Mouse (Mus musculus): ENCODE measurements at regions not wholly inside any gene's neighbourhood (a gene's known extent, or its start where the extent isn't known, plus 50 kb on each side); places are given as distances from the start of the nearest gene placed in this dataset.

DNA sequence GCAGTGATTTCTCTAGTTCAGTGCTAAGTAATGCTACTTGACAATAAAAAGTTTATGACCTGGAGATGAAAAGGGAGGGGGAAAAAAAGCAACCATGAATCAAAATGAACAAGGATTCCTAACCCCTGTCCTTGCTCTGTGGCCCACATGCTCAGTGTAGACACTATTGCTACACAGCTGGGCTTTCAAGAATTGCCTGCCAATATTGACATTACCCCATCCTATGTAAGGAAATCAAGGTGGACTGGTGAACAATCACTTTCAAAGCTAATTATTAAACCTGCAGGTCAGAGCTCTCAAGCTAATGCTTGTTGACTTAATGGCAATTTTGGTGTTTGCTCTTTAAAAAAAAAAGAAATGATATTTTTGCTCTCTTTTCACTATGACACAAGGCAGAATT, 491.8 kb downstream of the Bcl11a start:
- no peaks in the 10 kb centered on the region for H3K4me1 ChIP-seq (replicated peaks)
- no peak overlapping the region for H3K9ac ChIP-seq (replicated peaks)
- H3K36me3 ChIP-seq = no peaks in the 10 kb centered on the region
- H3K9me3 ChIP-seq = no peaks in the 10 kb centered on the region
- H3K4me2 ChIP-seq = no peak overlapping the region
- ATAC-seq (ENCODE audit: insufficient number of reproducible peaks, insufficient read depth, low FRiP score, low TSS enrichment, low read depth) = no peak
- H3K4me3 ChIP-seq (replicated peaks) = no peak overlapping the region
- H3K27ac ChIP-seq = no peak overlapping the region
- no peaks in the 10 kb centered on the region for H3K27me3 ChIP-seq

DNA sequence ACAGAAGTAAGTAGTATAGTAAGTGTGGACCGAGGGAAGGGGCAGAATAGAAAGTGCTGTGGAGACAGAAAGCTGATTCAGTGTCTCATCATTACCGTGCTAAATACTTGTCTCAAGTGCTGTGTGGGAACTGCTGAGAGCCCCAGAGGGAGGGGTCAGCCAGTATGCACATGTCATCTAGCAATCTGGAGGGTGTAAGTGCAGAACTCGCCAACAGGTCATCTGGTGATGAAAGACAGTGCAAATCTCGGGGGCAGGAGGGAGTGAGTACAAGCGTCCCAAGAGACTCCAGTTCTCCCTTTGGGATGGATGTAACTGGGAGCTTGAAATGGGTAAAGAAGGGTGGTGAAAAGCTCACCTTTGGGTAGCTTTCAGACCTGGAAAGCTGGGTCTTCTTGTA, 535.7 kb downstream of the Bcl11a start:
- no peaks in the 10 kb centered on the region; the same call in 1 of the 2 replicates for H3K27me3 ChIP-seq
- H3K9me3 ChIP-seq = no peaks in the 10 kb centered on the region
- WGBS = 55% methylated on average over 5 of the region's 5 CpGs
- no peak overlapping the region for H3K27ac ChIP-seq
- no peaks in the 10 kb centered on the region for H3K36me3 ChIP-seq
- H3K4me3 ChIP-seq (replicated peaks) = no peak overlapping the region
- no peak for ATAC-seq (ENCODE audit: insufficient number of reproducible peaks, insufficient read depth, low FRiP score, low TSS enrichment, low read depth)
- no peak overlapping the region for H3K4me2 ChIP-seq
- peaks cover 8% of the 10 kb centered on the region; the same call in 1 of the 2 replicates for H3K4me1 ChIP-seq (replicated peaks)
- H3K9ac ChIP-seq (replicated peaks) = no peak overlapping the region

DNA sequence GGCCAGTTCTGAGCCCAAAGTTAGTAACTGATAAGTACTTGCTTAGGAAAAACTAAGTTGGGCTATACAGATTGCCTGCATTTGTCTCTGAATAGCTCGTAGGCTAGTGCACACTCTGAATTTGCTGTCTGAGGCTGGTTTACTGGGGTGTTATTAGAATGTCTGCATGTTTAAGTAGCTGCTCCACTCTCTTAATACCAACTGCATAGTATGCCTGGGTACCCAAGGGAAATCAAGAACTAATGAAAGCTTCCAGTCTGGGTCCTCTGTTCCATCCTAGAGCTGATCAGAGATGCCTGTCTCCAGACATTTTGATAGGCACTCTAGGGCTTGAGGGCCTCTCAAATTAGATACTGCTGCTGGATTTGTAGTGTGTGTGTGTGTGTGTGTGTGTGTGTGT, 537.6 kb downstream of the Bcl11a start:
- Histone ChIP-seq H3K27me3 (peaks cover under 1% of the 10 kb centered on the region; the same call in 1 of the 2 replicates), H3K4me1 (replicated peaks) (peaks cover 9% of the 10 kb centered on the region; the same call in 1 of the 2 replicates), H3K27ac (no peak overlapping the region), H3K4me3 (replicated peaks) (no peak overlapping the region), H3K9ac (replicated peaks) (no peak overlapping the region), H3K9me3 (no peaks in the 10 kb centered on the region), H3K36me3 (no peaks in the 10 kb centered on the region), H3K4me2 (no peak overlapping the region)
- ATAC-seq (ENCODE audit: insufficient number of reproducible peaks, insufficient read depth, low FRiP score, low TSS enrichment, low read depth) = no peak
- WGBS = 84% methylated on average over 1 of the region's 1 CpGs

DNA sequence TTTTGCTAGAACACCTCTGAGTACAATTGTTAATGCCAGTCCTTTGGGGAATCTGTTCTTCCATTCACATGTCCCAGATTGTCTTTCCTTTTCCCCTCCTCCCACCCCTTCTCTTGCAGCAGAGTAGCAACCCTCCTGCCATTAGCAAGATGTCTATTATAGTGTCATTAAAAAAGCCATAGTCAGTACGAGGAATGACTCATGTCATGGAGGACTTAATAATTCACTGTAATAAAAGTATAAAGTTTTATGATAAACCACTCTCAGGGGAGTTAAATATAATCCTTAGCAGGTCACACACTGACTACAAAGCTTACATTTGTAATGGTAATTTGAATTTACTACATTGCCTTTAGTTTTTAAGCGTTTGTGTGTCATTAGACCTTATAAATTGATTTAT, 540.7 kb downstream of the Bcl11a start:
- Histone ChIP-seq H3K9me3 (no peaks in the 10 kb centered on the region), H3K4me1 (replicated peaks) (peaks cover 9% of the 10 kb centered on the region; the same call in 1 of the 2 replicates), H3K36me3 (no peaks in the 10 kb centered on the region), H3K4me2 (no peak overlapping the region), H3K27me3 (peaks cover 4% of the 10 kb centered on the region; the same call in 1 of the 2 replicates), H3K27ac (no peak overlapping the region), H3K9ac (replicated peaks) (no peak overlapping the region), H3K4me3 (replicated peaks) (no peak overlapping the region)
- ATAC-seq (ENCODE audit: insufficient number of reproducible peaks, insufficient read depth, low FRiP score, low TSS enrichment, low read depth) = no peak
- 17% methylated on average over 2 of the region's 2 CpGs for WGBS

DNA sequence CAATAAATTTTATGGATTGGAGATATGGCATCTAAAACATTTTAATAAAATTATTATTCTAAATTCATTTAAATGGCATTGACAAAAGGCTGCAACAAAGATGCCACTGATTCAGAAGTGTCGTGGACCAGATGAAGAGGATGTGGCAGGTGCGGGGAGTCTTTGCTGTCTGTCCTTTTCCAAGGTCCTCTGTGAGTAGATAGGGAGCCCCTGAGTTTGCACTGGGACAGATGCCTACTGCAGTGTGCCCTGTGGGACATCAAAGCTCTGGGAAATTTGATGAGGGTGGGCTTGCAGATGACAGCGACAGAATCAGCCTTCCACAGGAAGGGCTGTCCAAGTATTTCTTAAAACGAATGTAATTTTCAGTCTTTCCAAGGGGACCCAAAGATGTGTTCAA, 541.2 kb downstream of the Bcl11a start:
- Histone ChIP-seq H3K27ac (no peak overlapping the region), H3K36me3 (no peaks in the 10 kb centered on the region), H3K9me3 (no peaks in the 10 kb centered on the region), H3K4me3 (replicated peaks) (no peak overlapping the region), H3K27me3 (peaks cover 4% of the 10 kb centered on the region; the same call in 1 of the 2 replicates), H3K4me1 (replicated peaks) (peaks cover 9% of the 10 kb centered on the region; the same call in 1 of the 2 replicates), H3K9ac (replicated peaks) (no peak overlapping the region), H3K4me2 (no peak overlapping the region)
- ATAC-seq (ENCODE audit: insufficient number of reproducible peaks, insufficient read depth, low FRiP score, low TSS enrichment, low read depth) = no peak
- WGBS = 63% methylated on average over 4 of the region's 4 CpGs

DNA sequence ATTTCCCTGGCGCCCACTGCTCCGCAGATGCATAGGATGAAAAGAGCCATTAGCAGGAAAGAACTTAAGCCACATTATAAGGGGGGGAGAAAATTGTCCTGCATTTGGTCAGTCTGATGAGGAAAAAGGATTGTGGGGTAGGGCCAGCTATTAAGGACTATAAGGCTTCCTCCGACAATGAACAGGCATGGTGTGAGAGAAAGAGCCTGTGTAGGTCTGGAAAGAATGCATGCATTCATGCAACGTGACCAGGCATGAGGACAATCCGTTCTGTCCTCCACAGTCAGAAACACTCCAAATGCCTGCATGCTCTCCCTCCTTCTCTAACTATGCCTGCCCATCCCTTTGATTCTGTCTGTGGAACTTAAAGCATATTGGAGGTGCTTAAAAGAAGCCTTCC, 550.8 kb downstream of the Bcl11a start:
- peak overlapping the region; percentile 79 for H3K27ac ChIP-seq
- no peaks in the 10 kb centered on the region for H3K9me3 ChIP-seq
- H3K4me2 ChIP-seq = no peak overlapping the region
- H3K27me3 ChIP-seq = no peaks in the 10 kb centered on the region; the same call in 1 of the 2 replicates
- 30% methylated on average over 5 of the region's 5 CpGs for WGBS
- H3K36me3 ChIP-seq = no peaks in the 10 kb centered on the region
- 0 out of 2 replicates have a peak, but pooled peaks have one; percentile 68 for ATAC-seq (ENCODE audit: insufficient number of reproducible peaks, insufficient read depth, low FRiP score, low TSS enrichment, low read depth)
- peaks cover 32% of the 10 kb centered on the region for H3K4me1 ChIP-seq (replicated peaks)
- H3K4me3 ChIP-seq (replicated peaks) = no peak overlapping the region
- no peak overlapping the region for H3K9ac ChIP-seq (replicated peaks)

DNA sequence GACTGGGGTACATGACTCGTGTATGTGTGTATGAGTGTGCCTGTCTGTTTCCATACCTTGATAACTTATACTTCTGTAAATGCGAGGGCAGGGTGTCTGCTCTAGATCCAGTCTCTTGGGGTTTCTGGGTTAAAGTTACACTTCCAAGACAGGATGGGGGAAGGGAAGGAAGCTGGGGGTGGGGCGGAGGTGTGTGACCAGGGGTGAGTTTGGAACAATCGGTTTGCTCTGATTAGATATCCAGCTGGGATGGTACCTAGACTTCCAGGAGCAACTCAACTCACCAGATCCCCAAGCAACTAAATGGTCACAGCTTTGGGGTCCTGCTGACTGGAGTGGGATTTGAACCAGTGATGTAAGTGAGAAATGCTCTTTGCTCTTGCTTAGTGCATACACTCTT, 551.6 kb downstream of the Bcl11a start:
- Histone ChIP-seq H3K4me3 (replicated peaks) (no peak overlapping the region), H3K36me3 (no peaks in the 10 kb centered on the region), H3K9ac (replicated peaks) (no peak overlapping the region), H3K4me1 (replicated peaks) (peaks cover 32% of the 10 kb centered on the region), H3K27ac (peak overlapping the region; percentile 23; the same call in 1 of the 2 replicates), H3K4me2 (no peak overlapping the region), H3K9me3 (no peaks in the 10 kb centered on the region), H3K27me3 (no peaks in the 10 kb centered on the region; the same call in 1 of the 2 replicates)
- WGBS = 35% methylated on average over 4 of the region's 4 CpGs
- no peak for ATAC-seq (ENCODE audit: insufficient number of reproducible peaks, insufficient read depth, low FRiP score, low TSS enrichment, low read depth)

DNA sequence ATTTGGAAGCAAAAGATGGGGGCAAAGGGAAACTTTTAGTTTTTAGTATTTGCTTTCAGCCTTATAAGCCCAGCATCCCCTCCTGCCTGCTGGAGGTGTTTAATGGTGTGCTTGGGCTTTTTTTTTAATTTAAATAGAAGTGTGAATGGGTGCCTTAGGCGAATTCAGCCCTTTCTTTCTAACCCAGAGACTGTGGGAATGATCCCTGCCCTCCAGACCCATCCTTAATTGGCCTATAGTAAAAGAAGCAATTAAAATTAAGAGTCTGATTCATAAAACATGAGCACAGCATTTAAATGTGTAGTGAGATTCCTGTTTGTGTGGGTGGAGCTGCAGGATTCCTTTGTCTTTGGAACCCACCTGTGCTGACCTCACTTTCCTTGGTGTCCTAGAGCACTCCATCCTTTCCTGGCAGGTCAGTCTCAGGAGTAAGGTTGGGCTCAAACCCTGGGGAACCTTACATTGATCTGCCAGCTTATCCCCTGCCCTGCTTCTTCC, 552.6 kb downstream of the Bcl11a start:
- ATAC-seq (ENCODE audit: insufficient number of reproducible peaks, insufficient read depth, low FRiP score, low TSS enrichment, low read depth) = peak; percentile 21; the same call in 1 of the 2 replicates
- Histone ChIP-seq H3K27ac (no peak overlapping the region; the same call in 1 of the 2 replicates), H3K9ac (replicated peaks) (no peak overlapping the region)

DNA sequence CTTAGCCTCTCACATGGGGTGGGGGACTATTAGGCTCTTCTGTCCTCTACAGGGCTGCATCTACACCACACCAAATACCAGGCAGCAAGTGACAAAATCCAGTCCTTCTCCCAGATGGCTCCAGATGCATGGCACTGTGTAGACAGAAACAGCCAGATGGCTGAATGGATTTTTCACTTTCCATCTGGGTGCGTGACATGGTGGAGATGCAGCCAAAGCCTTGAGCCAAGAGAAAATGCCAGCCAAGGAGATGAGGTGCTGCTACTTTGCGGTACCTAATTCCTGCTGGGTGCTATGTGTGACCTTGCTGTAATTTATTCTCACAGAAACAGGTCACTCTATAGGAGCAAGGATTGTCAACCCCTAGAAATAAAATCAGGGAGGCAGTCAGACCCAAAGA, 553.8 kb downstream of the Bcl11a start:
- H3K4me1 ChIP-seq (replicated peaks) = peaks cover 36% of the 10 kb centered on the region
- WGBS = 86% methylated on average over 2 of the region's 2 CpGs
- H3K4me2 ChIP-seq = no peak overlapping the region
- H3K9ac ChIP-seq (replicated peaks) = no peak overlapping the region
- H3K27me3 ChIP-seq = no peaks in the 10 kb centered on the region
- no peak for ATAC-seq (ENCODE audit: insufficient number of reproducible peaks, insufficient read depth, low FRiP score, low TSS enrichment, low read depth)
- H3K4me3 ChIP-seq (replicated peaks) = no peak overlapping the region
- no peak overlapping the region for H3K27ac ChIP-seq
- H3K9me3 ChIP-seq = no peaks in the 10 kb centered on the region
- H3K36me3 ChIP-seq = no peaks in the 10 kb centered on the region

More for the DNA sequence above, 552.6 kb downstream of the Bcl11a start:
- no peak overlapping the region for H3K4me2 ChIP-seq
- H3K36me3 ChIP-seq = no peaks in the 10 kb centered on the region
- peaks cover 36% of the 10 kb centered on the region for H3K4me1 ChIP-seq (replicated peaks)
- 25% methylated on average over 1 of the region's 1 CpGs for WGBS
- no peaks in the 10 kb centered on the region for H3K9me3 ChIP-seq
- no peaks in the 10 kb centered on the region; the same call in 1 of the 2 replicates for H3K27me3 ChIP-seq
- no peak overlapping the region for H3K4me3 ChIP-seq (replicated peaks)

DNA sequence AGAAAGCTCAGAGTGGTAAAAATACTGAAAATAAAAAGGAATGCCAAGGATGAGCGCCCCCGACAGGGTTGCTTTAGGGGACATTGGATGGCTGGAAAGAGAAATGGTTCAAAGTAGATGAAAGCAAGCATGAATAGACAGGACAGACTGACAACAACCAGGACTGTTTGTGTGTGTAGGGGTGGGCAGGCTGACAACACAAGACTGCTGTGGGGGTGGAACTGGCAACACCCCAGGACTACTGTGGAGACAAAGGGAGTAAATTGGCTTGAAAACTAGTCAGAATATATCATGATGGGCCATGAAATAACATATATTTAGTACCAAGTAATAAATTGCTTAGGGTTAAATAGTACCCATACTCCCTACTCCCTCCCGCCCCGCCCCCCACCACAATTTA, 558.9 kb downstream of the Bcl11a start:
- Histone ChIP-seq H3K36me3 (no peaks in the 10 kb centered on the region), H3K4me1 (replicated peaks) (peaks cover 6% of the 10 kb centered on the region), H3K4me3 (replicated peaks) (no peak overlapping the region), H3K4me2 (no peak overlapping the region), H3K9me3 (no peaks in the 10 kb centered on the region), H3K9ac (replicated peaks) (no peak overlapping the region), H3K27me3 (no peaks in the 10 kb centered on the region), H3K27ac (no peak overlapping the region)
- ATAC-seq (ENCODE audit: insufficient number of reproducible peaks, insufficient read depth, low FRiP score, low TSS enrichment, low read depth) = no peak
- WGBS = 92% methylated on average over 4 of the region's 4 CpGs

DNA sequence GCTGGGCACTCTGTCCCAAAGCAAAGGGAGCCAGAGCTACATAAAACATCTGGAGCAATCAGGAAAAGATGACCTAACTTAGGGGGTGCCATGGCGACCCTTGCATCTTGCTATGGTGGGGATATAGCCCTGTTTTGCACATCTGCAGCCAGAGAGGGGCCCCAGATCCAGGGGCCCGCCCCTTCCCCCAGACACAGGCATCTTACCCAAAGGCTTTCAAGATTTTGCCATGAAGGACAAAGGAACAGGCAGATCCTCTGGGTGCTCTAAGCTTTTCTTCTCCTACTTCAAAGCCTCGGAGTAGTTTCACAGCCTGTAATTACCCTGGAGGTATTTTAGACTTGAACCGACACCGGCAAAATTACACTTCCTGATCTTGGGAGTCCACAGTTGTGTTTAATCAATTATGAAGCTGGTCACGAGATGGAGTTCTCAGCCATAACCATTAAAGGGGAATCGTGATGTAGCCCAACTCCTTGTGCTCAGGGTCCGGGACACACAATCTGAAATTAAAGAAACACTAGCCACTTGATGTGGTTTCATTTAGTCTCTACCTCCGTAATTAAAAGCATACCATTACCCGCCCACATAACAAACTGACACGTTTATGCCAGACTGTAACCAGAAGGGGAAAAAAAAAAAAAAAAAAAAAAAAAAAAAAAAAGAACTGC, 565.7 kb downstream of the Bcl11a start:
- Histone ChIP-seq H3K4me2 (peak overlapping the region; percentile 35), H3K36me3 (no peaks in the 10 kb centered on the region), H3K27ac (peak overlapping the region; percentile 75), H3K27me3 (no peaks in the 10 kb centered on the region), H3K9ac (replicated peaks) (no peak overlapping the region), H3K9me3 (no peaks in the 10 kb centered on the region), H3K4me1 (replicated peaks) (peaks cover 18% of the 10 kb centered on the region), H3K4me3 (replicated peaks) (no peak overlapping the region)
- ATAC-seq (ENCODE audit: insufficient number of reproducible peaks, insufficient read depth, low FRiP score, low TSS enrichment, low read depth) = peak; percentile 64
- 11% methylated on average over 11 of the region's 11 CpGs for WGBS

DNA sequence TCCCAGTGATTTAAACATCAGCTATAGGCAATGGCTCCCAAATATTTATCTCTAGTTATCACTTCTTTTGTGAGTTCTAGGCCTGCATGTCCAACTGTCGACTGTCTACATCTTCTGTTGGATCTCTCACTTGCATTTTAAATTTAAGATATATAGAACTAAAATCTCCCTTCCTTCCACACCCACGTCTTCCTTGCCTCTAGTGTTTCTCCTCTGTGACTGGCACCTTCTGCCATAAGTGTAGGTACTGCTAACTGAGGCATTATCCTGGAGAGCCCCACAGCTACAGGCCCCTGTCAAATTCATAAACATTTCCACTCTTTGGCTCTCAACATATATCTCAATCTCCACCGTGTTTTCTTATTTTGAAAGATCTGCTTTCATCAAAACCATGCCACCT, 575.0 kb downstream of the Bcl11a start:
- H3K36me3 ChIP-seq = no peaks in the 10 kb centered on the region
- H3K27me3 ChIP-seq = no peaks in the 10 kb centered on the region

More for the DNA sequence above, 575.0 kb downstream of the Bcl11a start:
- no peak overlapping the region for H3K27ac ChIP-seq
- H3K4me2 ChIP-seq = no peak overlapping the region
- ATAC-seq (ENCODE audit: insufficient number of reproducible peaks, insufficient read depth, low FRiP score, low TSS enrichment, low read depth) = no peak
- H3K4me1 ChIP-seq (replicated peaks) = no peaks in the 10 kb centered on the region
- no peaks in the 10 kb centered on the region for H3K9me3 ChIP-seq
- H3K9ac ChIP-seq (replicated peaks) = no peak overlapping the region
- H3K4me3 ChIP-seq (replicated peaks) = no peak overlapping the region
- WGBS = 73% methylated on average over 3 of the region's 3 CpGs
